Mouse (Mus musculus) B cell, adult 2 months (primary cell): ENCODE measurements at regions not wholly inside any gene's neighbourhood (a gene's known extent, or its start where the extent isn't known, plus 50 kb on each side); places are given as distances from the start of the nearest gene placed in this dataset.
"Not testable (repeated sequence)": the region's sequence is repeated elsewhere in the genome, so short reads cannot be mapped to it uniquely, and the experiment has no call there.

ENCODE experiments used
- DNase-seq, 2 experiments: peaks; one replicate each; pipeline ENCODE4 v3.0.0; 2022

- DNase-seq: not testable (repeated sequence)
Observed at GRCm38 (mm10) chr19:9338971-9339370, 203.5 kb upstream of the Asrgl1 start.

GRCm38 (mm10) chr19:9337447-9337846, 202.0 kb upstream of the Asrgl1 start:
- not testable (repeated sequence) for DNase-seq

DNA sequence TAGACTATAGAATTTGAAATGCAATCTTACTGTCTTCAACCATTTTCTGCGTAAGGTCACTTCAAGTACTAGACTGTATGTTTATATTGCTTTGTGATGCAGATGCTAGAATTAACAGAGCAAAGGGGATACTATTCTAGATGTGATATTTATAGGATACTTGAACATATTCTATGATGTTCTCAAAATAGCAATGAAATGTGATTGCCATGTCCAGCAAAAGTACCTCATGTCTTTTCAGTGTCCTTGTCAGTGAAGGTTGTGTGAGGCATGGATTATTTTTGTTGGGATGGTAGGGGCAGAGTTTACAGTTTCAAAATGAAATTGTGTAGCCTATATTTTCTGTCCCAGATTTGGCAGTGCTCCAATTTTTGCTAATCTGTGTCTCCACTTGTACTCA, 182.5 kb upstream of the Asrgl1 start:
- not testable (repeated sequence) for DNase-seq

DNA sequence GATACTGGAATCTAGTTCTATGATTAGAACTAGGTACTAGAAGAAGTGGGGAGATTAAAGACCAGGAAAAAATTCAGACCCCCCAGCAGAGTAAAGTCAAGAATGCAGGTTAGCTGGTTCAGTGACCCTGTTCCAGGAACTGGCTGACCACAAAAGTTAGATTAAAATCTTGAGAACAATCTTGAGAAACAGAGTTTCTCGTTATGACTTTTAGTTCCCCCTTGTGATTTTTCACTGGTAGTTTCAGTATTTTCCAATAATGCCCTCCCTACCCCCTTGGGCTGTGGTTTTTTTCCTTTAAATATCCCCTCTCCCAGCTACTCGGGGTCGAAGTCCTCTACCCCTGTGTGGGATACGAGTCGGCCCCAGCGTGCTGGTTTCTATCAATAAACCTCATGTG, 180.7 kb upstream of the Asrgl1 start:
- DNase-seq: not testable (repeated sequence)

- peak; percentile 47 to 56 for DNase-seq
Observed at GRCm38 (mm10) chr19:9283176-9283575, 147.7 kb upstream of the Asrgl1 start.

DNA sequence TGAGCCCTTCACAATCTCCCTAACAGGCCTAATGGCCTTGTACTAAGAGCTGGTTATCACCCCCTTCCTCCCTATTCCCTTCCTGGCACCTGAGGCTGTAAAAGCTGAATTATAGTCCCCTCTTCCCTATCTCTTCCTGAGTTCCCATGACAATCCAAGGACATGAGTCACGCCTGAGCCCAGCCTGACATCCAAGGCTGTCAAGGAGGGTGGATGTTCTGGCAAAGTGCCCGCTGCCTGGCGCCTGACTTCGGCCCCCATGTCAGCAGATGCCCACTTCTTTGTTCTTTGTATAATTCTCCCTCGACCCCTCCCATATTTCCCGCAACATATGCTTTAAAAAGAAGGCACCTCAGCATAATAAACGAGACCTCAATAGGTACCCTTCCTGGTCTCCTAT, 99.2 kb upstream of the Asrgl1 start:
- not testable (repeated sequence) for DNase-seq
